Mouse (Mus musculus) c-Kit-positive CD71-positive TER-119-negative erythroid progenitor cells, embryonic 14.5 days (primary cell): ENCODE results near the gene C1qtnf1.

Experiments used
- DNase-seq: peaks from one replicate; pipeline ENCODE4 v3.0.0-alpha.2; 2013; ENCODE audit warnings: low read depth

C1qtnf1 gene

GRCm38 (mm10) chr11:118436471-118436935 is 8.5 kb downstream of the C1qtnf1 start:
- DNase-seq, result no peak

GRCm38 (mm10) chr11:118438665-118439414 is 10.8 kb downstream of the C1qtnf1 start:
- DNase-seq, result no peak

- DNase-seq, result no peak
Observed at GRCm38 (mm10) chr11:118442691-118443090, 14.7 kb downstream of the C1qtnf1 start.

- DNase-seq, result no peak
Observed at GRCm38 (mm10) chr11:118443201-118443970, 15.4 kb downstream of the C1qtnf1 start.

- DNase-seq, result peak; percentile 57
Observed at GRCm38 (mm10) chr11:118445843-118446242, 17.8 kb downstream of the C1qtnf1 start.

GRCm38 (mm10) chr11:118447346-118447745 is 19.3 kb downstream of the C1qtnf1 start:
- DNase-seq, result no peak

GRCm38 (mm10) chr11:118448385-118448784 is 20.4 kb downstream of the C1qtnf1 start:
- DNase-seq, result no peak

GRCm38 (mm10) chr11:118451211-118451610 is 23.2 kb downstream of the C1qtnf1 start:
- DNase-seq, result no peak

GRCm38 (mm10) chr11:118452955-118453354 is 25.0 kb downstream of the C1qtnf1 start:
- no peak for DNase-seq

- no peak for DNase-seq
Observed at GRCm38 (mm10) chr11:118453886-118454671, 26.1 kb downstream of the C1qtnf1 start.

- DNase-seq, result no peak
Observed at GRCm38 (mm10) chr11:118455788-118456187, 27.8 kb downstream of the C1qtnf1 start.

GRCm38 (mm10) chr11:118456937-118457336 is 28.9 kb downstream of the C1qtnf1 start:
- DNase-seq, result no peak

- no peak for DNase-seq
Observed at GRCm38 (mm10) chr11:118459051-118459450, 31.0 kb downstream of the C1qtnf1 start.

- DNase-seq, result no peak
Observed at GRCm38 (mm10) chr11:118459536-118459935, 31.5 kb downstream of the C1qtnf1 start.

GRCm38 (mm10) chr11:118460280-118460679 is 32.3 kb downstream of the C1qtnf1 start:
- DNase-seq, result no peak

GRCm38 (mm10) chr11:118467441-118468035 is 39.5 kb downstream of the C1qtnf1 start:
- DNase-seq, result no peak

GRCm38 (mm10) chr11:118469509-118470160 is 41.6 kb downstream of the C1qtnf1 start:
- DNase-seq, result no peak

- DNase-seq, result peak; percentile 49
Observed at GRCm38 (mm10) chr11:118470234-118470966, 42.4 kb downstream of the C1qtnf1 start.

GRCm38 (mm10) chr11:118471676-118472075 is 43.7 kb downstream of the C1qtnf1 start:
- DNase-seq, result no peak

GRCm38 (mm10) chr11:118473161-118473560 is 45.2 kb downstream of the C1qtnf1 start:
- no peak for DNase-seq
